Mouse (Mus musculus) heart, embryonic 11.5 days (tissue): Measurements from ENCODE around the gene Col19a1. TPM values are rescaled to one million over a fixed set of nuclear protein-coding genes. Genes with fewer than 3 reads are reported as not detected.

Experiments
- ATAC-seq: fragments of 200-750 bp; cut with Nextera tagmentation; replicated peaks from 2 replicates; pipeline ENCODE4 v1.8.0; 2017; ENCODE audit warnings: moderate library complexity; ENCODE audit not compliant: insufficient number of reproducible peaks, low FRiP score, low TSS enrichment
- H3K27ac ChIP-seq: fragments of 300-500 bp; sonication (generic); 2 replicates; pipeline ENCODE4 v1.5.1; 2014; ENCODE audit warnings: mild to moderate bottlenecking, low read depth, low read length
- H3K27me3 ChIP-seq: fragments of 300-500 bp; sonication (generic); 2 replicates; pipeline ENCODE4 v1.6.1; 2014; ENCODE audit warnings: mild to moderate bottlenecking, low read length, mixed read lengths; ENCODE audit not compliant: control insufficient read depth, insufficient read depth
- H3K36me3 ChIP-seq: fragments of 300-500 bp; sonication (generic); 2 replicates; pipeline ENCODE4 v1.6.1; 2014; ENCODE audit warnings: mild to moderate bottlenecking, low read length, moderate library complexity, mixed read lengths; ENCODE audit not compliant: control insufficient read depth, insufficient read depth
- H3K4me1 ChIP-seq: fragments of 300-500 bp; sonication (generic); 2 replicates; pipeline ENCODE4 v1.6.1; 2014; ENCODE audit warnings: low read length; ENCODE audit not compliant: control insufficient read depth, insufficient read depth
- H3K4me2 ChIP-seq: fragments of 300-500 bp; sonication (generic); 2 replicates; pipeline ENCODE4 v1.6.1; 2014; ENCODE audit warnings: mild to moderate bottlenecking, moderate library complexity
- H3K4me3 ChIP-seq: fragments of 300-500 bp; sonication (generic); 2 replicates; pipeline ENCODE4 v1.5.1; 2014; ENCODE audit warnings: low read depth, low read length
- H3K9ac ChIP-seq: fragments of 300-500 bp; sonication (generic); 2 replicates; pipeline ENCODE4 v1.6.1; 2014; ENCODE audit warnings: mild to moderate bottlenecking, low read depth, low read length, moderate library complexity
- H3K9me3 ChIP-seq: fragments of 300-500 bp; sonication (generic); replicated peaks from 2 replicates; pipeline ENCODE4 v1.6.1; 2016; ENCODE audit warnings: low read length; ENCODE audit not compliant: control insufficient read depth
- WGBS: fragments of 180-500 bp; shearing (Covaris S2); extraction: QIAGEN DNeasy Blood & Tissue Kit; methylation state at CpG from one replicate; pipeline ENCODE4 v1.1.7; 2014; ENCODE audit not compliant: insufficient replicate concordance; 5-methylcytosine and 5-hydroxymethylcytosine counted together
- polyA plus RNA-seq: library from polyadenylated mRNA; unstranded; fragments of >200 nt; fragmentation: Nextera tagmentation; extraction: Ambion mirVana; gene quantifications from 2 replicates; pipeline ENCODE4 v1.2.1, GENCODE M21; 2014

Col19a1 gene
- polyA plus RNA-seq, 1 experiment from 2014 or later, result 0.06 TPM

- Histone ChIP-seq H3K27me3 (no peaks in the 10 kb centered on the region), H3K4me3 (no peak overlapping the region), H3K9ac (no peak overlapping the region), H3K36me3 (no peaks in the 10 kb centered on the region), H3K27ac (no peak overlapping the region), H3K9me3 (no peaks in the 10 kb centered on the region), H3K4me2 (no peak overlapping the region), H3K4me1 (no peaks in the 10 kb centered on the region)
- no peak for ATAC-seq
- 56% methylated on average over 1 of the region's 1 CpGs for WGBS
Measured at GRCm38 (mm10) chr1:24236330-24236729, 350.9 kb downstream of the Col19a1 start.

- H3K4me1 ChIP-seq, result peaks cover 2% of the 10 kb centered on the region; the same call in 1 of the 2 replicates
- H3K36me3 ChIP-seq, result no peaks in the 10 kb centered on the region
- no peak overlapping the region for H3K9ac ChIP-seq
- no peaks in the 10 kb centered on the region for H3K27me3 ChIP-seq
- H3K27ac ChIP-seq, result no peak overlapping the region
- H3K4me3 ChIP-seq, result no peak overlapping the region
- no peaks in the 10 kb centered on the region for H3K9me3 ChIP-seq
- no peak for ATAC-seq
- no peak overlapping the region for H3K4me2 ChIP-seq
- 79% methylated on average over 3 of the region's 3 CpGs for WGBS
Measured at GRCm38 (mm10) chr1:24231504-24232270, 355.6 kb downstream of the Col19a1 start.

DNA sequence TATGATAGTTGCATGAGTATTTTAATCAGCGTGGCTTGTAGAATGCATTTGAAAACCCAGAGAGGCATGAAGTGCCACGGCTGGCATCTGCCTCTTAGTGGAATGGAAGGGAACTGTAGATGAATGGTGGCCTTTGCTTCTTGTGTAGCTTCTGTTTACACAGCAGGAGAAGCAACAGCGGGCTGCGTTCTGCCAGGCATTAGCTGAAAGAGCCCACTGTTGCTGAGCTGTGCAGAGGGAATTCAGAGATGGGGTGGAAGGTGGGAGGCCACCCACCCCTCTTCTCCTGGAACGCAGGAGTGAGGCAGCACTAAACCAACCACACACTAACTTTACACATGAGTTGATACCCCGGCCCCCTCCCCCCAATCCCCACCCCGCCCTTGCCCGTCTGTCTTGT is 356.8 kb downstream of the Col19a1 start:
- Histone ChIP-seq H3K27ac (no peak overlapping the region), H3K4me2 (no peak overlapping the region), H3K27me3 (no peaks in the 10 kb centered on the region), H3K9me3 (no peaks in the 10 kb centered on the region), H3K4me1 (peaks cover 2% of the 10 kb centered on the region; the same call in 1 of the 2 replicates), H3K9ac (no peak overlapping the region), H3K36me3 (no peaks in the 10 kb centered on the region), H3K4me3 (no peak overlapping the region)
- no peak for ATAC-seq
- 40% methylated on average over 8 of the region's 8 CpGs for WGBS

- no peak overlapping the region for H3K27ac ChIP-seq
- WGBS, result 85% methylated on average over 1 of the region's 1 CpGs
Measured at GRCm38 (mm10) chr1:24229552-24229951, 357.7 kb downstream of the Col19a1 start.

DNA sequence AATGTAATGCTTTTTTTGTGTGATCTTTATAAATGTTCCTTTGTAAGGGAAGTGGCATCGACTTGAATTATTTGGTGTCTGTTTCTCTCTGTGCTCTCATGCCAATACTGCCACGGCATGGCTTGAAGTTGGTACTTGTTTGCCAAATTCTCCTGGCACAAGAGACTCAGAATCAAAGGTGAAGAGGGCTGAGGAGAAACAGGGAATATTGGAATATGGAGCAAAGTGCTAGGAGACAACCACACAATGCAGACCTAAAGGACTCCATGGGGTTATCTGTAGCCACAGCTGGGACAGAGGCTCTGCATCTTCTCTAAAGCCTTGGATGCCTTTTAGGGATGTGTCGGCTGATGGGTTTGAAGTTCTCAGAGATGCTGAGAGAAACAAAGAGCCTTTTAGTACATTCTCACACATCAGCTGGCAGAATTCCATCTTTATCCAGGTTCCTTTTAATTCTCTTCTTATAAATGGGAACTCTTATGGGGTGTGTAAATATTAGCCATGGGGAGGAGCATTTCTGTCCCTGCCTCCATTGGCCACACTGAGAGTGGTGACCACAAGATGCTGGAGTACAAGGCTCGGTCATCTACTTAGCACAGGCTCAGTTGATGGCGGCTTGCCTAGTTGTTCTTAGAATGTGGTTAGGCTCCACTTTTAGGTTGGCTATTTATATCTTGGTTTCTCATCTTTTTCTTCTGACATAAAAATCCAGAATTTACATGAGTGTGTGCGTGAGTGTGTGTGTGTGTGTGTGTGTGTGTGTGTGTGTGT is 360.1 kb downstream of the Col19a1 start:
- H3K9me3 ChIP-seq, result no peaks in the 10 kb centered on the region
- ATAC-seq, result no peak
- 68% methylated on average over 6 of the region's 6 CpGs for WGBS

More at GRCm38 (mm10) chr1:24229552-24229951, 357.7 kb downstream of the Col19a1 start:
- Histone ChIP-seq H3K27me3 (no peaks in the 10 kb centered on the region), H3K9ac (no peak overlapping the region), H3K36me3 (no peaks in the 10 kb centered on the region), H3K4me1 (peaks cover 2% of the 10 kb centered on the region; the same call in 1 of the 2 replicates), H3K9me3 (no peaks in the 10 kb centered on the region), H3K4me3 (no peak overlapping the region), H3K4me2 (no peak overlapping the region)
- ATAC-seq, result no peak

GRCm38 (mm10) chr1:24225825-24226526 is 361.3 kb downstream of the Col19a1 start:
- H3K4me2 ChIP-seq, result no peak overlapping the region
- H3K4me1 ChIP-seq, result peaks cover 2% of the 10 kb centered on the region; the same call in 1 of the 2 replicates
- no peaks in the 10 kb centered on the region for H3K27me3 ChIP-seq
- no peak overlapping the region for H3K4me3 ChIP-seq
- no peak overlapping the region for H3K9ac ChIP-seq
- H3K27ac ChIP-seq, result no peak overlapping the region
- WGBS, result 75% methylated on average over 4 of the region's 4 CpGs
- no peaks in the 10 kb centered on the region for H3K36me3 ChIP-seq
- no peaks in the 10 kb centered on the region for H3K9me3 ChIP-seq
- no peak for ATAC-seq

More for the DNA sequence above, 360.1 kb downstream of the Col19a1 start:
- H3K4me1 ChIP-seq, result peaks cover 2% of the 10 kb centered on the region; the same call in 1 of the 2 replicates
- no peak overlapping the region for H3K9ac ChIP-seq
- no peak overlapping the region for H3K4me2 ChIP-seq
- H3K27me3 ChIP-seq, result no peaks in the 10 kb centered on the region
- no peaks in the 10 kb centered on the region for H3K36me3 ChIP-seq
- H3K4me3 ChIP-seq, result no peak overlapping the region
- no peak overlapping the region for H3K27ac ChIP-seq

GRCm38 (mm10) chr1:24222981-24223612 is 364.2 kb downstream of the Col19a1 start:
- Histone ChIP-seq H3K4me1 (peaks cover 2% of the 10 kb centered on the region; the same call in 1 of the 2 replicates), H3K36me3 (no peaks in the 10 kb centered on the region), H3K9ac (no peak overlapping the region), H3K4me3 (no peak overlapping the region), H3K9me3 (no peaks in the 10 kb centered on the region), H3K27ac (no peak overlapping the region), H3K4me2 (no peak overlapping the region), H3K27me3 (no peaks in the 10 kb centered on the region)
- no peak for ATAC-seq
- 81% methylated on average over 8 of the region's 8 CpGs for WGBS

DNA sequence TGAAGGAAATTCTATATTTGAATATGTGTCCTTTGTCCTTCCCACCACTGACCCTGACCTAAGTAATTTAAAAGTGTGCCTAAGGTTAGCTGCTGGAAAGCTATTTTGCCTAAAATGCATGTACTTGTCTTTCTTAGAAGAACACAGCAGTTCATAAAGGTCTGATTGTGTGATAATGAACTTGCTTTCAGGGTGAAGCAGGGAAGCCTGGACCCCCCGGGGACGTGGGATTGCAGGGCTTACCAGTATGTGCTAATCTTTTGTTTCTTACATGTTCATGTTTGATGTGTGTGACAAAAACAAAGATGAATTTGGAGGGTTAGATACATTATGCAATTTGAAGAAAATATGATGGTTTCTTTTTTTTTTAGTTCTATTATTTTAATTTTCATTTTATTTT is 365.0 kb downstream of the Col19a1 start:
- Histone ChIP-seq H3K4me3 (no peak overlapping the region), H3K27me3 (no peaks in the 10 kb centered on the region), H3K27ac (no peak overlapping the region), H3K9me3 (no peaks in the 10 kb centered on the region), H3K4me1 (peaks cover 2% of the 10 kb centered on the region; the same call in 1 of the 2 replicates), H3K9ac (no peak overlapping the region), H3K4me2 (no peak overlapping the region), H3K36me3 (no peaks in the 10 kb centered on the region)
- 79% methylated on average over 2 of the region's 2 CpGs for WGBS
- ATAC-seq, result no peak
